Mouse (Mus musculus): ENCODE data around the gene Uvrag. TPM values are rescaled to one million over a fixed set of nuclear protein-coding genes. Genes with fewer than 3 reads are reported as not detected.
A peak's percentile ranks its signal among the peaks of the same experiment; 100 is the strongest.

Gene Uvrag
- polyA plus RNA-seq, 2 experiments, result 9.8 to 16.2 TPM

- no peaks in the 10 kb centered on the region for H3K36me3 ChIP-seq (ENCODE audit: control insufficient read depth, insufficient read depth, low read length)
- ATAC-seq (ENCODE audit: low FRiP score, low read depth), result peak; percentile 43; the same call in 1 of the 2 replicates
- H3K9me3 ChIP-seq (ENCODE audit: control insufficient read depth, low read length), result no peaks in the 10 kb centered on the region
- peaks cover 4% of the 10 kb centered on the region; the same call in 1 of the 2 replicates for H3K27me3 ChIP-seq (ENCODE audit: control insufficient read depth, insufficient read depth, low read length)
- H3K4me2 ChIP-seq (replicated peaks; ENCODE audit: low read depth, low read length, severe bottlenecking), result no peak overlapping the region
- no peak overlapping the region for H3K9ac ChIP-seq (ENCODE audit: low read depth, low read length, severe bottlenecking)
- H3K4me1 ChIP-seq (ENCODE audit: control insufficient read depth, insufficient read depth, low read length), result peaks cover 25% of the 10 kb centered on the region
- 21% methylated on average over 11 of the region's 11 CpGs for WGBS
- no peak for TF ChIP-seq POLR2A (IDR thresholded peaks at IDR 0.05; ENCODE audit: borderline replicate concordance, extremely low read depth, insufficient read depth, insufficient read length)
- no peak overlapping the region for H3K4me3 ChIP-seq (replicated peaks; ENCODE audit: low read length)
- peak overlapping the region; percentile 26; the same call in 1 of the 2 replicates for H3K27ac ChIP-seq (replicated peaks; ENCODE audit: low read depth, low read length)
- peak; percentile 40 for DNase-seq (ENCODE audit: low spot score)
Observed at GRCm38 (mm10) chr7:98910712-98911111, 230.2 kb downstream of the Uvrag start.

- Histone ChIP-seq H3K36me3 (ENCODE audit: control insufficient read depth, insufficient read depth, low read length) (no peaks in the 10 kb centered on the region), H3K27me3 (ENCODE audit: control insufficient read depth, insufficient read depth, low read length) (peaks cover 4% of the 10 kb centered on the region; the same call in 1 of the 2 replicates), H3K4me2 (replicated peaks; ENCODE audit: low read depth, low read length, severe bottlenecking) (no peak overlapping the region), H3K27ac (replicated peaks; ENCODE audit: low read depth, low read length) (0 out of 2 replicates have a peak overlapping the region, but pooled peaks have one; percentile 4), H3K4me1 (ENCODE audit: control insufficient read depth, insufficient read depth, low read length) (peaks cover 30% of the 10 kb centered on the region), H3K9me3 (ENCODE audit: control insufficient read depth, low read length) (no peaks in the 10 kb centered on the region), H3K9ac (ENCODE audit: low read depth, low read length, severe bottlenecking) (0 out of 2 replicates have a peak overlapping the region, but pooled peaks have one; percentile 18), H3K4me3 (replicated peaks; ENCODE audit: low read length) (no peak overlapping the region)
- DNase-seq (ENCODE audit: low spot score) (no peak), ATAC-seq (ENCODE audit: low FRiP score, low read depth) (0 out of 2 replicates have a peak, but pooled peaks have one; percentile 38)
- no peak for TF ChIP-seq POLR2A (IDR thresholded peaks at IDR 0.05; ENCODE audit: borderline replicate concordance, extremely low read depth, insufficient read depth, insufficient read length)
- 49% methylated on average over 11 of the region's 11 CpGs for WGBS
Observed at GRCm38 (mm10) chr7:98910164-98910563, 230.8 kb downstream of the Uvrag start.

GRCm38 (mm10) chr7:98907476-98907875, 233.5 kb downstream of the Uvrag start:
- H3K4me3 ChIP-seq (replicated peaks; ENCODE audit: low read length), result no peak overlapping the region
- no peaks in the 10 kb centered on the region for H3K9me3 ChIP-seq (ENCODE audit: control insufficient read depth, low read length)
- WGBS, result 57% methylated on average over 4 of the region's 4 CpGs
- no peak overlapping the region for H3K27ac ChIP-seq (replicated peaks; ENCODE audit: low read depth, low read length)
- peak; percentile 47 for DNase-seq (ENCODE audit: low spot score)
- H3K4me1 ChIP-seq (ENCODE audit: control insufficient read depth, insufficient read depth, low read length), result peaks cover 47% of the 10 kb centered on the region
- no peak overlapping the region for H3K4me2 ChIP-seq (replicated peaks; ENCODE audit: low read depth, low read length, severe bottlenecking)
- no peak for TF ChIP-seq POLR2A (IDR thresholded peaks at IDR 0.05; ENCODE audit: borderline replicate concordance, extremely low read depth, insufficient read depth, insufficient read length)
- ATAC-seq (ENCODE audit: low FRiP score, low read depth), result no peak
- H3K9ac ChIP-seq (ENCODE audit: low read depth, low read length, severe bottlenecking), result no peak overlapping the region
- H3K36me3 ChIP-seq (ENCODE audit: control insufficient read depth, insufficient read depth, low read length), result no peaks in the 10 kb centered on the region
- peaks cover 4% of the 10 kb centered on the region; the same call in 1 of the 2 replicates for H3K27me3 ChIP-seq (ENCODE audit: control insufficient read depth, insufficient read depth, low read length)

- H3K4me3 ChIP-seq (replicated peaks; ENCODE audit: low read length), result no peak overlapping the region
- no peak for TF ChIP-seq POLR2A (IDR thresholded peaks at IDR 0.05; ENCODE audit: borderline replicate concordance, extremely low read depth, insufficient read depth, insufficient read length)
- peaks cover 4% of the 10 kb centered on the region; the same call in 1 of the 2 replicates for H3K27me3 ChIP-seq (ENCODE audit: control insufficient read depth, insufficient read depth, low read length)
- H3K9ac ChIP-seq (ENCODE audit: low read depth, low read length, severe bottlenecking), result no peak overlapping the region
- DNase-seq (ENCODE audit: low spot score), result no peak
- peaks cover 39% of the 10 kb centered on the region for H3K4me1 ChIP-seq (ENCODE audit: control insufficient read depth, insufficient read depth, low read length)
- H3K36me3 ChIP-seq (ENCODE audit: control insufficient read depth, insufficient read depth, low read length), result no peaks in the 10 kb centered on the region
- no peaks in the 10 kb centered on the region for H3K9me3 ChIP-seq (ENCODE audit: control insufficient read depth, low read length)
- no peak overlapping the region; the same call in 1 of the 2 replicates for H3K4me2 ChIP-seq (replicated peaks; ENCODE audit: low read depth, low read length, severe bottlenecking)
- H3K27ac ChIP-seq (replicated peaks; ENCODE audit: low read depth, low read length), result no peak overlapping the region
- WGBS, result 36% methylated on average over 21 of the region's 21 CpGs
- no peak for ATAC-seq (ENCODE audit: low FRiP score, low read depth)
Observed at GRCm38 (mm10) chr7:98904659-98905362, 236.1 kb downstream of the Uvrag start.

DNA sequence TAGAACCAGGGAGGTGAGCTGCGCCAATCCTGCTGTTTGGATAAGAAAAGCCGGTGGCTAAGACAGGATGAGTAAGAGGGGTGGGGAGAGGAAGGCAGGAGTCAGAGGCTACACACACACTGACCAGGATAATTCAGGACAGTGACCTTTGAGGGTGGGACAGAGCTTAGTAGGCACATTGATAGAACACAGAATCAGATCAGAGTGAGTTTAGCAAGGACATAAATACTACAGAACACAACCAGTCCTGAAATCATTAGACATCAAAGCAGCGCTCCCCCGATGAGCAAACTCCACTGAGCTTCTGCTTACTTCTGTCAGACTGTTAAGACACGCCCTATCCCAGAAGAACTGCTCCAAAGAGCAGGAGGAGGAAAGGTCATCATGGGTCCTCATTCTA, 237.1 kb downstream of the Uvrag start:
- Histone ChIP-seq H3K9me3 (ENCODE audit: control insufficient read depth, low read length) (no peaks in the 10 kb centered on the region), H3K4me2 (replicated peaks; ENCODE audit: low read depth, low read length, severe bottlenecking) (no peak overlapping the region), H3K27ac (replicated peaks; ENCODE audit: low read depth, low read length) (no peak overlapping the region), H3K27me3 (ENCODE audit: control insufficient read depth, insufficient read depth, low read length) (peaks cover 4% of the 10 kb centered on the region; the same call in 1 of the 2 replicates), H3K4me3 (replicated peaks; ENCODE audit: low read length) (no peak overlapping the region), H3K9ac (ENCODE audit: low read depth, low read length, severe bottlenecking) (no peak overlapping the region), H3K36me3 (ENCODE audit: control insufficient read depth, insufficient read depth, low read length) (no peaks in the 10 kb centered on the region), H3K4me1 (ENCODE audit: control insufficient read depth, insufficient read depth, low read length) (peaks cover 36% of the 10 kb centered on the region)
- TF ChIP-seq POLR2A (IDR thresholded peaks at IDR 0.05; ENCODE audit: borderline replicate concordance, extremely low read depth, insufficient read depth, insufficient read length), result no peak
- ATAC-seq (ENCODE audit: low FRiP score, low read depth), result no peak
- no peak for DNase-seq (ENCODE audit: low spot score)
- WGBS, result 40% methylated on average over 5 of the region's 5 CpGs
